Mouse (Mus musculus) MEL (cell line): ENCODE measurements at regions not wholly inside any gene's neighbourhood (a gene's known extent, or its start where the extent isn't known, plus 50 kb on each side); places are given as distances from the start of the nearest gene placed in this dataset.

ENCODE experiments used
- DNase-seq: peaks from one replicate; pipeline ENCODE4 v3.0.0; 2011; ENCODE audit warnings: low read depth, low spot score
- H3K27ac ChIP-seq: 2 replicates; pipeline ENCODE4 v1.5.1; 2012; ENCODE audit warnings: low read depth, mild to moderate bottlenecking, control low read depth, low read length, moderate library complexity; ENCODE audit not compliant: control insufficient read depth
- H3K27me3 ChIP-seq, 2 experiments: fragments of 150-350 bp in 1 of 2; sonication (generic) in 1 of 2; 2 replicates each; pipeline ENCODE4 v1.6.1; 2012; ENCODE audit warnings: low read length in 2 of 2, mild to moderate bottlenecking in 2 of 2, improper control_type of control experiment in 1 of 2, moderate library complexity in 1 of 2; ENCODE audit not compliant: insufficient read depth in 2 of 2, control insufficient read depth in 1 of 2
- H3K36me3 ChIP-seq, 2 experiments: 2 replicates each; pipeline ENCODE4 v1.6.1; 2012 to 2014; ENCODE audit warnings: low read length in 2 of 2, improper control_type of control experiment in 1 of 2, inconsistent platforms in 1 of 2, mild to moderate bottlenecking in 1 of 2; ENCODE audit not compliant: insufficient read depth in 2 of 2, control insufficient read depth in 1 of 2
- H3K4me1 ChIP-seq, 2 experiments: fragments of 150-350 bp in 1 of 2; sonication (generic) in 1 of 2; 2 replicates each; pipeline ENCODE4 v1.6.1; 2012; ENCODE audit warnings: low read length in 2 of 2, improper control_type of control experiment in 1 of 2, mild to moderate bottlenecking in 1 of 2; ENCODE audit not compliant: insufficient read depth in 2 of 2, control insufficient read depth in 1 of 2
- H3K4me3 ChIP-seq, 2 experiments: fragments of 150-350 bp in 1 of 2; sonication (generic) in 1 of 2; 2 replicates each; pipeline ENCODE4 v1.5.1; 2012; ENCODE audit warnings: low read depth in 2 of 2, low read length in 2 of 2, mild to moderate bottlenecking in 2 of 2, moderate library complexity in 2 of 2, control low read depth in 1 of 2, improper control_type of control experiment in 1 of 2; ENCODE audit not compliant: control insufficient read depth in 1 of 2, insufficient read depth in 1 of 2
- H3K79me2 ChIP-seq: 2 replicates; pipeline ENCODE4 v1.6.1; 2012; ENCODE audit warnings: mild to moderate bottlenecking, low read length, moderate library complexity; ENCODE audit not compliant: control insufficient read depth, poor library complexity, insufficient read depth
- H3K9ac ChIP-seq: 2 replicates; pipeline ENCODE4 v1.6.1; 2012; ENCODE audit warnings: low read depth, mild to moderate bottlenecking, control low read depth, low read length, moderate library complexity; ENCODE audit not compliant: control insufficient read depth, poor library complexity, severe bottlenecking
- H3K9me3 ChIP-seq: fragments of 150-350 bp; sonication (generic); replicated peaks from 2 replicates; pipeline ENCODE4 v1.6.1; 2012; ENCODE audit warnings: mild to moderate bottlenecking, low read length, improper control_type of control experiment, moderate library complexity; ENCODE audit not compliant: insufficient read depth
- CHD1 ChIP-seq: IDR thresholded peaks from 2 replicates; pipeline ENCODE4 v1.6.1; 2012; ENCODE audit warnings: low read depth, mild to moderate bottlenecking, inconsistent platforms, low read length, improper control_type of control experiment
- E2F4 ChIP-seq: IDR thresholded peaks from 2 replicates; pipeline ENCODE4 v1.6.1; 2011; ENCODE audit warnings: low read depth, low read length, improper control_type of control experiment, borderline replicate concordance
- EP300 ChIP-seq, 2 experiments: IDR thresholded peaks; 2 replicates each; pipeline ENCODE4 v1.6.1; 2011; ENCODE audit warnings: improper control_type of control experiment in 2 of 2, low read length in 2 of 2, low read depth in 1 of 2, mild to moderate bottlenecking in 1 of 2
- ETS1 ChIP-seq: IDR thresholded peaks from 2 replicates; pipeline ENCODE4 v1.6.1; 2012; ENCODE audit warnings: low read depth, mild to moderate bottlenecking, inconsistent platforms, low read length, improper control_type of control experiment, moderate library complexity
- GABPA ChIP-seq: IDR thresholded peaks from 2 replicates; pipeline ENCODE4 v1.6.1; 2012; ENCODE audit warnings: low read depth, mild to moderate bottlenecking, inconsistent platforms, low read length, improper control_type of control experiment, moderate library complexity
- GATA1 ChIP-seq: IDR thresholded peaks from 2 replicates; pipeline ENCODE4 v1.6.1; 2011; ENCODE audit warnings: low read depth, low read length, improper control_type of control experiment
- HCFC1 ChIP-seq: IDR thresholded peaks from 2 replicates; pipeline ENCODE4 v1.6.1; 2012; ENCODE audit warnings: low read depth, mild to moderate bottlenecking, inconsistent platforms, low read length, improper control_type of control experiment, moderate library complexity
- MAX ChIP-seq: IDR thresholded peaks from 2 replicates; pipeline ENCODE4 v1.6.1; 2011; ENCODE audit warnings: low read length, improper control_type of control experiment
- MAZ ChIP-seq: IDR thresholded peaks from 2 replicates; pipeline ENCODE4 v1.6.1; 2012; ENCODE audit warnings: low read depth, mild to moderate bottlenecking, inconsistent platforms, low read length, improper control_type of control experiment
- MEF2A ChIP-seq: IDR thresholded peaks from 2 replicates; pipeline ENCODE4 v1.6.1; 2014; ENCODE audit warnings: low read depth, mild to moderate bottlenecking, inconsistent platforms, low read length, improper control_type of control experiment; ENCODE audit not compliant: poor library complexity, insufficient replicate concordance, severe bottlenecking; ENCODE audit errors: extremely low read depth
- MXI1 ChIP-seq: IDR thresholded peaks from 2 replicates; pipeline ENCODE4 v1.6.1; 2011; ENCODE audit warnings: mild to moderate bottlenecking, low read depth, low read length, improper control_type of control experiment
- MYB ChIP-seq: IDR thresholded peaks from 2 replicates; pipeline ENCODE4 v1.6.1; 2011; ENCODE audit warnings: mild to moderate bottlenecking, low read depth, low read length, improper control_type of control experiment
- NELFE ChIP-seq: IDR thresholded peaks from 2 replicates; pipeline ENCODE4 v1.6.1; 2011; ENCODE audit warnings: low read depth, low read length, improper control_type of control experiment
- NRF1 ChIP-seq: IDR thresholded peaks from 2 replicates; pipeline ENCODE4 v1.6.1; 2014; ENCODE audit warnings: low read depth, mild to moderate bottlenecking, inconsistent platforms, low read length, improper control_type of control experiment, moderate library complexity; ENCODE audit not compliant: poor library complexity, insufficient read depth, severe bottlenecking
- POLR2A ChIP-seq, 2 experiments: IDR thresholded peaks; 2 replicates each; pipeline ENCODE4 v1.6.1; 2011 to 2012; ENCODE audit warnings: low read length in 2 of 2, mild to moderate bottlenecking in 2 of 2, control low read depth in 1 of 2, improper control_type of control experiment in 1 of 2, low read depth in 1 of 2, moderate library complexity in 1 of 2; ENCODE audit not compliant: control insufficient read depth in 1 of 2, insufficient read depth in 1 of 2, poor library complexity in 1 of 2
- POLR2AphosphoS2 ChIP-seq: IDR thresholded peaks from 2 replicates; pipeline ENCODE4 v1.6.1; 2011; ENCODE audit warnings: low read length, improper control_type of control experiment
- RAD21 ChIP-seq: IDR thresholded peaks from 2 replicates; pipeline ENCODE4 v1.6.1; 2011; ENCODE audit warnings: mild to moderate bottlenecking, low read depth, low read length, improper control_type of control experiment
- SIN3A ChIP-seq: IDR thresholded peaks from 2 replicates; pipeline ENCODE4 v1.6.1; 2012; ENCODE audit warnings: low read length, improper control_type of control experiment, inconsistent platforms
- SMC3 ChIP-seq: IDR thresholded peaks from 2 replicates; pipeline ENCODE4 v1.6.1; 2011; ENCODE audit warnings: low read depth, low read length, improper control_type of control experiment
- TAL1 ChIP-seq: IDR thresholded peaks from 2 replicates; pipeline ENCODE4 v1.6.1; 2012; ENCODE audit warnings: mild to moderate bottlenecking, inconsistent platforms, low read length, moderate library complexity, mixed read lengths
- TBP ChIP-seq: IDR thresholded peaks from 2 replicates; pipeline ENCODE4 v1.8.0; 2011; ENCODE audit warnings: low read depth, low read length, improper control_type of control experiment
- TCF12 ChIP-seq: IDR thresholded peaks from 2 replicates; pipeline ENCODE4 v1.6.1; 2014; ENCODE audit warnings: low read depth, mild to moderate bottlenecking, inconsistent platforms, low read length, improper control_type of control experiment, moderate library complexity
- UBTF ChIP-seq: IDR thresholded peaks from 2 replicates; pipeline ENCODE4 v1.6.1; 2012; ENCODE audit warnings: low read depth, mild to moderate bottlenecking, inconsistent platforms, low read length, improper control_type of control experiment, moderate library complexity, borderline replicate concordance; ENCODE audit not compliant: insufficient read depth
- USF2 ChIP-seq, 2 experiments: IDR thresholded peaks; 2 replicates each; pipeline ENCODE4 v1.6.1; 2011 to 2012; ENCODE audit warnings: improper control_type of control experiment in 2 of 2, low read length in 2 of 2, borderline replicate concordance in 1 of 2, inconsistent platforms in 1 of 2, low read depth in 1 of 2, mild to moderate bottlenecking in 1 of 2; ENCODE audit not compliant: insufficient read depth in 1 of 2
- ZC3H11A ChIP-seq: IDR thresholded peaks from 2 replicates; pipeline ENCODE4 v1.6.1; 2012; ENCODE audit warnings: low read depth, mild to moderate bottlenecking, inconsistent platforms, low read length, improper control_type of control experiment
- ZMIZ1 ChIP-seq: IDR thresholded peaks from 2 replicates; pipeline ENCODE4 v1.6.1; 2012; ENCODE audit warnings: low read depth, mild to moderate bottlenecking, inconsistent platforms, low read length, improper control_type of control experiment, moderate library complexity
- ZNF384 ChIP-seq: IDR thresholded peaks from 2 replicates; pipeline ENCODE4 v1.6.1; 2012; ENCODE audit warnings: low read depth, mild to moderate bottlenecking, inconsistent platforms, low read length, improper control_type of control experiment

GRCm38 (mm10) chr3:117486351-117486750 lies 88.3 kb upstream of the Plppr5 start:
- no peaks in the 10 kb centered on the region for H3K9me3 ChIP-seq
- no peak overlapping the region for H3K9ac ChIP-seq
- H3K79me2 ChIP-seq, result no peaks in the 10 kb centered on the region
- no peak overlapping the region for H3K27ac ChIP-seq
- no peaks in the 10 kb centered on the region for H3K27me3 ChIP-seq
- H3K36me3 ChIP-seq, result no peaks in the 10 kb centered on the region
- no peak for DNase-seq
- TF ChIP-seq NRF1 (no peak), HCFC1 (no peak), POLR2A (IDR thresholded peaks at IDR 0.05; ENCODE audit: control insufficient read depth in 1 of 2, insufficient read depth in 1 of 2, low read depth in 1 of 2, low read length in 2 of 2, poor library complexity in 1 of 2) (no peak), TAL1 (no peak), MAZ (no peak), ETS1 (no peak), SMC3 (no peak), ZMIZ1 (no peak), MEF2A (no peak), TCF12 (no peak), GABPA (no peak), MXI1 (no peak), SIN3A (no peak), UBTF (no peak), MAX (no peak), RAD21 (no peak), EP300 (IDR thresholded peaks at IDR 0.05; ENCODE audit: low read depth in 1 of 2, low read length in 2 of 2) (no peak), ZNF384 (no peak), GATA1 (no peak), NELFE (no peak)
- TF ChIP-seq, all 39 proteins: peak for 0
- H3K4me1 ChIP-seq, result no peaks in the 10 kb centered on the region
- H3K4me3 ChIP-seq, result no peak overlapping the region

- no peaks in the 10 kb centered on the region for H3K79me2 ChIP-seq
- H3K9ac ChIP-seq, result no peak overlapping the region
- H3K9me3 ChIP-seq, result no peaks in the 10 kb centered on the region
- H3K27me3 ChIP-seq, result no peaks in the 10 kb centered on the region
- no peak for DNase-seq
- no peaks in the 10 kb centered on the region for H3K4me1 ChIP-seq
- no peaks in the 10 kb centered on the region for H3K36me3 ChIP-seq
- no peak overlapping the region for H3K27ac ChIP-seq
- TF ChIP-seq TBP (no peak), GATA1 (no peak), TAL1 (no peak), E2F4 (no peak), POLR2AphosphoS2 (no peak), HCFC1 (no peak), MEF2A (no peak), MYB (no peak), USF2 (IDR thresholded peaks at IDR 0.05; ENCODE audit: borderline replicate concordance in 1 of 2, insufficient read depth in 1 of 2, low read depth in 1 of 2, low read length in 2 of 2) (no peak), SMC3 (no peak), ZC3H11A (no peak), CHD1 (no peak), MAX (no peak)
- H3K4me3 ChIP-seq, result no peak overlapping the region
Observed at GRCm38 (mm10) chr3:117480131-117480530, 94.5 kb upstream of the Plppr5 start.
